Mouse (Mus musculus) liver, embryonic 12.5 days (tissue): ENCODE measurements around the gene Gm49510. TPM values are rescaled to one million over a fixed set of nuclear protein-coding genes. Genes with fewer than 3 reads are reported as not detected.

Experiments used
- ATAC-seq: fragments of 200-750 bp; cut with Nextera tagmentation; 2 replicates; pipeline ENCODE4 v1.8.0; 2017; ENCODE audit warnings: moderate number of reproducible peaks, mild to moderate bottlenecking, moderate library complexity
- H3K27ac ChIP-seq: fragments of 300-500 bp; sonication (generic); 2 replicates; pipeline ENCODE4 v1.5.1; 2016; ENCODE audit warnings: mild to moderate bottlenecking
- H3K27me3 ChIP-seq: fragments of 300-500 bp; sonication (generic); replicated peaks from 2 replicates; pipeline ENCODE4 v1.6.1; 2016; ENCODE audit warnings: mild to moderate bottlenecking, moderate library complexity
- H3K36me3 ChIP-seq: fragments of 300-500 bp; sonication (generic); 2 replicates; pipeline ENCODE4 v1.6.1; 2016; ENCODE audit warnings: mild to moderate bottlenecking, moderate library complexity
- H3K4me1 ChIP-seq: fragments of 300-500 bp; sonication (generic); 2 replicates; pipeline ENCODE4 v1.6.1; 2016
- H3K4me2 ChIP-seq: fragments of 300-500 bp; sonication (generic); 2 replicates; pipeline ENCODE4 v1.6.1; 2016; ENCODE audit warnings: mild to moderate bottlenecking, moderate library complexity
- H3K4me3 ChIP-seq: fragments of 300-500 bp; sonication (generic); 2 replicates; pipeline ENCODE4 v1.5.1; 2016; ENCODE audit warnings: mild to moderate bottlenecking, moderate library complexity
- H3K9ac ChIP-seq: fragments of 300-500 bp; sonication (generic); 2 replicates; pipeline ENCODE4 v1.6.1; 2016; ENCODE audit warnings: mild to moderate bottlenecking, moderate library complexity
- H3K9me3 ChIP-seq: fragments of 300-500 bp; sonication (generic); replicated peaks from 2 replicates; pipeline ENCODE4 v1.6.1; 2016; ENCODE audit warnings: mild to moderate bottlenecking, moderate library complexity
- WGBS: fragments of 180-500 bp; shearing (Covaris S2); methylation state at CpG from one replicate; pipeline ENCODE4 v1.1.7; 2016; ENCODE audit not compliant: insufficient replicate concordance; 5-methylcytosine and 5-hydroxymethylcytosine counted together
- microRNA-seq: library from miRNA; unstranded; fragments of <30 nt; microRNA quantifications from one replicate; pipeline ENCODE4, GENCODE M21; 2017
- polyA plus RNA-seq: library from polyadenylated mRNA; unstranded; fragments of >200 nt; fragmentation: Nextera tagmentation; extraction: Ambion mirVana; gene quantifications from 2 replicates; pipeline ENCODE4 v1.2.1, GENCODE M21; 2016

Gene Gm49510
- polyA plus RNA-seq, 1 experiment from 2014 or later, result 0.17 TPM

GRCm38 (mm10) chr15:78957021-78957420, 57.6 kb downstream of the Gm49510 start:
- WGBS, result 47% methylated on average over 15 of the region's 15 CpGs
- Histone ChIP-seq H3K27me3 (peaks cover 12% of the 10 kb centered on the region), H3K9me3 (no peaks in the 10 kb centered on the region), H3K9ac (no peak overlapping the region), H3K36me3 (no peaks in the 10 kb centered on the region), H3K4me3 (no peak overlapping the region), H3K27ac (no peak overlapping the region), H3K4me1 (no peaks in the 10 kb centered on the region), H3K4me2 (no peak overlapping the region)
- ATAC-seq, result no peak

GRCm38 (mm10) chr15:78959537-78959936, 60.1 kb downstream of the Gm49510 start:
- H3K27ac ChIP-seq, result no peak overlapping the region
- WGBS, result 72% methylated on average over 11 of the region's 11 CpGs

GRCm38 (mm10) chr15:78960088-78960487, 60.6 kb downstream of the Gm49510 start:
- ATAC-seq, result no peak
- Histone ChIP-seq H3K9me3 (no peaks in the 10 kb centered on the region), H3K27me3 (peaks cover 9% of the 10 kb centered on the region), H3K36me3 (no peaks in the 10 kb centered on the region), H3K9ac (no peak overlapping the region), H3K4me3 (no peak overlapping the region), H3K4me1 (no peaks in the 10 kb centered on the region), H3K4me2 (no peak overlapping the region), H3K27ac (no peak overlapping the region)
- 52% methylated on average over 4 of the region's 4 CpGs for WGBS

More at GRCm38 (mm10) chr15:78959537-78959936, 60.1 kb downstream of the Gm49510 start:
- no peak for ATAC-seq
- no peaks in the 10 kb centered on the region for H3K4me1 ChIP-seq
- no peaks in the 10 kb centered on the region for H3K9me3 ChIP-seq
- no peak overlapping the region for H3K9ac ChIP-seq
- no peak overlapping the region for H3K4me2 ChIP-seq
- no peaks in the 10 kb centered on the region for H3K36me3 ChIP-seq
- no peak overlapping the region for H3K4me3 ChIP-seq
- H3K27me3 ChIP-seq, result peaks cover 7% of the 10 kb centered on the region

GRCm38 (mm10) chr15:78962885-78963284, 63.4 kb downstream of the Gm49510 start:
- ATAC-seq, result peak; percentile 14; the same call in 1 of the 2 replicates
- Histone ChIP-seq H3K4me3 (no peak overlapping the region), H3K4me1 (no peaks in the 10 kb centered on the region), H3K4me2 (no peak overlapping the region), H3K27me3 (peaks cover 34% of the 10 kb centered on the region), H3K27ac (no peak overlapping the region), H3K9me3 (no peaks in the 10 kb centered on the region), H3K9ac (no peak overlapping the region), H3K36me3 (no peaks in the 10 kb centered on the region)
- WGBS, result 34% methylated on average over 2 of the region's 2 CpGs

Small RNAs within 50 kb of the gene (microRNA-seq; reads per million reads assigned to microRNA genes)
- not detected for gene Mir6955

Other genes with a start within 250 kb of the Gm49510 start
- not detected in 2 replicates for gene Elfn2, start 180.9 kb upstream of the Gm49510 start, polyA plus RNA-seq
- 11.0 and 11.7 TPM in 2 replicates for gene Mfng, start 126.2 kb upstream of the Gm49510 start, polyA plus RNA-seq
- gene Card10, start 96.6 kb upstream of the Gm49510 start, polyA plus RNA-seq, result 2.3 and 2.5 TPM in 2 replicates
- 17.6 and 18.1 TPM in 2 replicates for gene Cdc42ep1, start 57.0 kb upstream of the Gm49510 start, polyA plus RNA-seq
- 7.0 and 9.5 TPM in 2 replicates for gene Lgals2, start 44.1 kb upstream of the Gm49510 start, polyA plus RNA-seq
- 32.2 and 33.5 TPM in 2 replicates for gene Gga1, start 22.5 kb upstream of the Gm49510 start, polyA plus RNA-seq
- gene Sh3bp1, start 101 bp downstream of the Gm49510 start, polyA plus RNA-seq, result 34.3 and 39.3 TPM in 2 replicates
- gene Pdxp, start 14.3 kb downstream of the Gm49510 start, polyA plus RNA-seq, result 17.1 and 17.4 TPM in 2 replicates
- gene Lgals1, start 27.1 kb downstream of the Gm49510 start, polyA plus RNA-seq, result 644 and 660 TPM in 2 replicates
- 47.9 and 51.6 TPM in 2 replicates for gene Nol12, start 35.3 kb downstream of the Gm49510 start, polyA plus RNA-seq
- gene Triobp, start 48.1 kb downstream of the Gm49510 start, polyA plus RNA-seq, result 21.0 and 26.8 TPM in 2 replicates
- gene H1f0, start 128.8 kb downstream of the Gm49510 start, polyA plus RNA-seq, result 114 and 122 TPM in 2 replicates
- 0.41 and 0.55 TPM in 2 replicates for gene Galr3, start 142.2 kb downstream of the Gm49510 start, polyA plus RNA-seq
- 58.9 and 61.4 TPM in 2 replicates for gene Ankrd54, start 163.2 kb downstream of the Gm49510 start, polyA plus RNA-seq
- gene Eif3l, start 175.5 kb downstream of the Gm49510 start, polyA plus RNA-seq, result 188 and 201 TPM in 2 replicates
- 3.0 and 3.2 TPM in 2 replicates for gene Micall1, start 209.2 kb downstream of the Gm49510 start, polyA plus RNA-seq
- 280 and 301 TPM in 2 replicates for gene Polr2f, start 241.3 kb downstream of the Gm49510 start, polyA plus RNA-seq
- gene 1700088E04Rik, start 241.6 kb downstream of the Gm49510 start, polyA plus RNA-seq, result 0.86 and 1.0 TPM in 2 replicates